Mouse (Mus musculus): ENCODE measurements around the gene Gpr19. TPM values are rescaled to one million over a fixed set of nuclear protein-coding genes. Genes with fewer than 3 reads are reported as not detected.

Gpr19 gene
- total and polyA plus RNA-seq, 2 experiments from 2014 or later = 34.2 to 41.6 TPM

DNA sequence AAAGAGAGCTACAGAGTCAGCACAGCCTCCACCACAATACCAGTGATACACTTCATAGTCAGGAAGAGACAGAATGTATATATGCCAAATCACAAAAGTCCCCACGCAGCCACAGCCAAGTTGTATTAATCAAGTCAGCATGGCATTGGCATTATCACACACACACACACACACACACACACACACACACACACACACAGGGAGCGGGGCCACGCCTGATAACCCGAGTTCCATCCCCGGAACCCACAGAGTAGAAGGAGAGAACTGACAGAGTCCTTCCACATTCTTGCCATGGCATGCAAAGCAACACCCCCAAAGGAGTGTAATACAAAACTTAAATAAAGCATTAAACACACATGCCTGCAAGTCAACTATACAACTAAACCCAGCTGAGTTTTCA, 18.8 kb downstream of the Gpr19 start:
- peaks cover 8% of the 10 kb centered on the region for H3K4me1 ChIP-seq (ENCODE audit: insufficient read depth, low read length)

DNA sequence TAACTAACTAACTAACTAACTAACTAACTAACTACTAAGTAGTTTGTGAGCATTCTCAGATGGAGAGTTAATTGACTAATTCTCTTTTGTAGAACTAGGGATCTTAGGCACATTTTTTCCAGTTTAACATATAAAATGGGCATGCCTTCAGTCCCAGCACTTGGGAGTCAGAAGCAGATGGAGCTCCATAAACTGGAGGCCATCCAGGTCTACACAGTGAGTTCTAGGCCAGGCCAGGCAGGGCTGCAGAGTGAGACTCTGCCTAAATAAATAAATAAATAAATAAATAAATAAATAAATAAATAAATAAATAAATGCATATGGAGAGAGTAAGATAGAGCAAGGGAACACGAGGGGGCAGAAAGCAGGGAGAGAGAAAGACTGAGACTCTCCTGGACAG, 20.5 kb downstream of the Gpr19 start:
- no peak for TF ChIP-seq CTCF (IDR thresholded peaks at IDR 0.05)
- 0 out of 2 replicates have a peak, but pooled peaks cover 5% of the 10 kb centered on the region for H3K4me1 ChIP-seq (ENCODE audit: insufficient read depth, low read length)
- H3K9ac ChIP-seq (replicated peaks; ENCODE audit: low read length, poor library complexity, severe bottlenecking) = no peak overlapping the region
- no peaks in the 10 kb centered on the region for H3K9me3 ChIP-seq (ENCODE audit: low read length)
- H3K27me3 ChIP-seq (ENCODE audit: insufficient read depth, low read length) = no peaks in the 10 kb centered on the region
- H3K36me3 ChIP-seq (ENCODE audit: insufficient read depth, low read length) = peaks cover 7% of the 10 kb centered on the region; the same call in 1 of the 2 replicates
- 67% methylated on average over 1 of the region's 1 CpGs for WGBS
- ATAC-seq (ENCODE audit: low FRiP score) = no peak
- DNase-seq (ENCODE audit: low spot score) = no peak
- no peak overlapping the region for H3K4me2 ChIP-seq (ENCODE audit: low read depth, low read length, poor library complexity, severe bottlenecking)
- no peak overlapping the region for H3K27ac ChIP-seq (ENCODE audit: low read depth, low read length)
- no peak overlapping the region for H3K4me3 ChIP-seq (ENCODE audit: low read depth, low read length)

More for the DNA sequence above, 18.8 kb downstream of the Gpr19 start:
- Histone ChIP-seq H3K36me3 (ENCODE audit: insufficient read depth, low read length) (peaks cover 7% of the 10 kb centered on the region; the same call in 1 of the 2 replicates), H3K27ac (ENCODE audit: low read depth, low read length) (no peak overlapping the region), H3K27me3 (ENCODE audit: insufficient read depth, low read length) (no peaks in the 10 kb centered on the region), H3K4me2 (ENCODE audit: low read depth, low read length, poor library complexity, severe bottlenecking) (no peak overlapping the region), H3K4me3 (ENCODE audit: low read depth, low read length) (no peak overlapping the region), H3K9me3 (ENCODE audit: low read length) (no peaks in the 10 kb centered on the region), H3K9ac (replicated peaks; ENCODE audit: low read length, poor library complexity, severe bottlenecking) (no peak overlapping the region)
- no peak for TF ChIP-seq CTCF (IDR thresholded peaks at IDR 0.05)
- 88% methylated on average over 5 of the region's 5 CpGs for WGBS
- DNase-seq (ENCODE audit: low spot score) = no peak
- ATAC-seq (ENCODE audit: low FRiP score) = no peak

GRCm38 (mm10) chr6:134877276-134877675, 21.1 kb downstream of the Gpr19 start:
- no peak overlapping the region for H3K4me2 ChIP-seq (ENCODE audit: low read depth, low read length, poor library complexity, severe bottlenecking)
- H3K27me3 ChIP-seq (ENCODE audit: insufficient read depth, low read length) = no peaks in the 10 kb centered on the region
- H3K4me3 ChIP-seq (ENCODE audit: low read depth, low read length) = no peak overlapping the region
- H3K27ac ChIP-seq (ENCODE audit: low read depth, low read length) = no peak overlapping the region
- no peak overlapping the region for H3K9ac ChIP-seq (replicated peaks; ENCODE audit: low read length, poor library complexity, severe bottlenecking)
- no peaks in the 10 kb centered on the region for H3K9me3 ChIP-seq (ENCODE audit: low read length)
- 92% methylated on average over 4 of the region's 4 CpGs for WGBS
- 0 out of 2 replicates have a peak, but pooled peaks cover 5% of the 10 kb centered on the region for H3K4me1 ChIP-seq (ENCODE audit: insufficient read depth, low read length)
- no peak for ATAC-seq (ENCODE audit: low FRiP score)
- no peak for DNase-seq (ENCODE audit: low spot score)
- H3K36me3 ChIP-seq (ENCODE audit: insufficient read depth, low read length) = peaks cover 7% of the 10 kb centered on the region; the same call in 1 of the 2 replicates
- no peak for TF ChIP-seq CTCF (IDR thresholded peaks at IDR 0.05)

GRCm38 (mm10) chr6:134876795-134877194, 21.6 kb downstream of the Gpr19 start:
- Histone ChIP-seq H3K9me3 (ENCODE audit: low read length) (no peaks in the 10 kb centered on the region), H3K4me1 (ENCODE audit: insufficient read depth, low read length) (0 out of 2 replicates have a peak, but pooled peaks cover 5% of the 10 kb centered on the region), H3K27me3 (ENCODE audit: insufficient read depth, low read length) (no peaks in the 10 kb centered on the region), H3K27ac (ENCODE audit: low read depth, low read length) (no peak overlapping the region), H3K4me3 (ENCODE audit: low read depth, low read length) (no peak overlapping the region), H3K4me2 (ENCODE audit: low read depth, low read length, poor library complexity, severe bottlenecking) (no peak overlapping the region), H3K36me3 (ENCODE audit: insufficient read depth, low read length) (peaks cover 7% of the 10 kb centered on the region; the same call in 1 of the 2 replicates), H3K9ac (replicated peaks; ENCODE audit: low read length, poor library complexity, severe bottlenecking) (no peak overlapping the region)
- peak; percentile 28 for TF ChIP-seq CTCF (IDR thresholded peaks at IDR 0.05)
- DNase-seq (ENCODE audit: low spot score) (no peak), ATAC-seq (ENCODE audit: low FRiP score) (no peak)
- 84% methylated on average over 6 of the region's 6 CpGs for WGBS

- TF ChIP-seq CTCF (IDR thresholded peaks at IDR 0.05) = peak; percentile 59
- no peak overlapping the region for H3K4me3 ChIP-seq (ENCODE audit: low read depth, low read length)
- no peaks in the 10 kb centered on the region for H3K27me3 ChIP-seq (ENCODE audit: insufficient read depth, low read length)
- no peak for ATAC-seq (ENCODE audit: low FRiP score)
- no peak overlapping the region for H3K9ac ChIP-seq (replicated peaks; ENCODE audit: low read length, poor library complexity, severe bottlenecking)
- H3K9me3 ChIP-seq (ENCODE audit: low read length) = no peaks in the 10 kb centered on the region
- peaks cover 24% of the 10 kb centered on the region for H3K36me3 ChIP-seq (ENCODE audit: insufficient read depth, low read length)
- WGBS = 85% methylated on average over 2 of the region's 2 CpGs
- H3K4me1 ChIP-seq (ENCODE audit: insufficient read depth, low read length) = no peaks in the 10 kb centered on the region
- no peak overlapping the region for H3K27ac ChIP-seq (ENCODE audit: low read depth, low read length)
- DNase-seq (ENCODE audit: low spot score) = no peak
- H3K4me2 ChIP-seq (ENCODE audit: low read depth, low read length, poor library complexity, severe bottlenecking) = no peak overlapping the region
Measured at GRCm38 (mm10) chr6:134873018-134873417, 25.4 kb downstream of the Gpr19 start.

DNA sequence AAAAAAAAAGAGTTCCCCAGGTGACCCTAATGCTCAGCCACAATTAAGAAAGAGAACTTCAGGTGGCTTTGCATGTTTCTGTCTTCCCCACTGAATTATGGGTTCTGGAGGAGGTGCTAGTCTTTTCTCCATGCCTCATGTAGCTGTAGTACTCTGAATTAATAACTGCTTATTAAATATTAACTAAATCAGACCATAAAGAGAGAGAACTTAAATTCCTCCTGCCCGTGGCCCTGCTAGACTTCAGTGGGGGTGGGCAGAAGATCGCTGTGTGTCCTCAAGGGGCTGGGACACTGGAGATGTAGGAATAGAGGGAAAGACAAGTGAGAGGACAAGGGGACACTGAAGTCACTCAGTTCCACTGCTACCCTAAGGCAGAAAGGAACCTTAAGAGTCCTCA, 26.1 kb downstream of the Gpr19 start:
- peaks cover 29% of the 10 kb centered on the region for H3K36me3 ChIP-seq (ENCODE audit: insufficient read depth, low read length)
- TF ChIP-seq CTCF (IDR thresholded peaks at IDR 0.05) = no peak
- 78% methylated on average over 2 of the region's 2 CpGs for WGBS

More for the DNA sequence above, 26.1 kb downstream of the Gpr19 start:
- DNase-seq (ENCODE audit: low spot score) (no peak), ATAC-seq (ENCODE audit: low FRiP score) (no peak)
- no peak overlapping the region for H3K4me2 ChIP-seq (ENCODE audit: low read depth, low read length, poor library complexity, severe bottlenecking)
- H3K9ac ChIP-seq (replicated peaks; ENCODE audit: low read length, poor library complexity, severe bottlenecking) = no peak overlapping the region
- no peaks in the 10 kb centered on the region for H3K9me3 ChIP-seq (ENCODE audit: low read length)
- no peak overlapping the region for H3K4me3 ChIP-seq (ENCODE audit: low read depth, low read length)
- H3K27ac ChIP-seq (ENCODE audit: low read depth, low read length) = no peak overlapping the region
- no peaks in the 10 kb centered on the region for H3K4me1 ChIP-seq (ENCODE audit: insufficient read depth, low read length)
- no peaks in the 10 kb centered on the region for H3K27me3 ChIP-seq (ENCODE audit: insufficient read depth, low read length)
